Mouse (Mus musculus) hindbrain, embryonic 16.5 days (tissue): ENCODE data around the gene Xndc1. TPM values are rescaled to one million over a fixed set of nuclear protein-coding genes. Genes with fewer than 3 reads are reported as not detected.
"Not testable (repeated sequence)": the region's sequence is repeated elsewhere in the genome, so short reads cannot be mapped to it uniquely, and the experiment has no call there.

Source experiments
- ATAC-seq: fragments of 200-750 bp; cut with Nextera tagmentation; 2 replicates; pipeline ENCODE4 v1.8.0; 2017; ENCODE audit warnings: moderate TSS enrichment, moderate library complexity
- H3K27ac ChIP-seq: fragments of 300-500 bp; sonication (generic); 2 replicates; pipeline ENCODE4 v1.5.1; 2014; ENCODE audit warnings: low read depth, mild to moderate bottlenecking, control low read depth, low read length, moderate library complexity
- H3K27me3 ChIP-seq: fragments of 300-500 bp; sonication (generic); replicated peaks from 2 replicates; pipeline ENCODE4 v1.6.1; 2014; ENCODE audit warnings: low read length; ENCODE audit not compliant: control insufficient read depth, insufficient read depth
- H3K36me3 ChIP-seq: fragments of 300-500 bp; sonication (generic); 2 replicates; pipeline ENCODE4 v1.6.1; 2014; ENCODE audit warnings: mild to moderate bottlenecking, low read length, moderate library complexity, mixed read lengths; ENCODE audit not compliant: control insufficient read depth, insufficient read depth
- H3K4me1 ChIP-seq: fragments of 300-500 bp; sonication (generic); 2 replicates; pipeline ENCODE4 v1.6.1; 2014; ENCODE audit warnings: low read depth, low read length; ENCODE audit not compliant: control insufficient read depth, insufficient read depth
- H3K4me2 ChIP-seq: fragments of 300-500 bp; sonication (generic); 2 replicates; pipeline ENCODE4 v1.6.1; 2014; ENCODE audit warnings: mild to moderate bottlenecking, low read length, control low read depth, moderate library complexity
- H3K4me3 ChIP-seq: fragments of 300-500 bp; sonication (generic); 2 replicates; pipeline ENCODE4 v1.5.1; 2014; ENCODE audit warnings: mild to moderate bottlenecking, low read length, control low read depth, moderate library complexity
- H3K9ac ChIP-seq: fragments of 300-500 bp; sonication (generic); 2 replicates; pipeline ENCODE4 v1.6.1; 2014; ENCODE audit warnings: low read depth, mild to moderate bottlenecking, control low read depth, low read length, moderate library complexity
- H3K9me3 ChIP-seq: fragments of 300-500 bp; sonication (generic); 2 replicates; pipeline ENCODE4 v1.6.1; 2014; ENCODE audit warnings: mild to moderate bottlenecking, low read length, moderate library complexity; ENCODE audit not compliant: control insufficient read depth
- WGBS: fragments of 180-500 bp; shearing (Covaris S2); extraction: QIAGEN DNeasy Blood & Tissue Kit; methylation state at CpG from one replicate; pipeline ENCODE4 v1.1.7; 2014; 5-methylcytosine and 5-hydroxymethylcytosine counted together
- polyA plus RNA-seq: library from polyadenylated mRNA; unstranded; fragments of >200 nt; fragmentation: Nextera tagmentation; extraction: Ambion mirVana; gene quantifications from 2 replicates; pipeline ENCODE4 v1.2.1, GENCODE M21; 2015

The Xndc1 gene
- polyA plus RNA-seq: 24.6 and 26.9 TPM in 2 replicates

- Histone ChIP-seq H3K36me3 (no peaks in the 10 kb centered on the region), H3K4me1 (peaks cover 24% of the 10 kb centered on the region), H3K4me2 (peak within 1 kb of the TSS; percentile 82), H3K9me3 (no peaks in the 10 kb centered on the region), H3K4me3 (peak within 1 kb of the TSS; percentile 77), H3K27me3 (no peaks in the 10 kb centered on the region), H3K27ac (peak within 1 kb of the TSS; percentile 86), H3K9ac (peak within 1 kb of the TSS; percentile 82)
- WGBS: under 1% methylated on average over 56 of the region's 56 CpGs
- peak; percentile 100 for ATAC-seq
Measured at GRCm38 (mm10) chr7:102065046-102065891, at the start of gene Xndc1, which contains the start of the genes Rnf121 and Xntrpc. Gene Xndc1, plus strand, starts transcription at chr7:102065511. Gene Rnf121, minus strand, starts transcription at chr7:102065469. Gene Xntrpc, plus strand, starts transcription at chr7:102065713.

DNA sequence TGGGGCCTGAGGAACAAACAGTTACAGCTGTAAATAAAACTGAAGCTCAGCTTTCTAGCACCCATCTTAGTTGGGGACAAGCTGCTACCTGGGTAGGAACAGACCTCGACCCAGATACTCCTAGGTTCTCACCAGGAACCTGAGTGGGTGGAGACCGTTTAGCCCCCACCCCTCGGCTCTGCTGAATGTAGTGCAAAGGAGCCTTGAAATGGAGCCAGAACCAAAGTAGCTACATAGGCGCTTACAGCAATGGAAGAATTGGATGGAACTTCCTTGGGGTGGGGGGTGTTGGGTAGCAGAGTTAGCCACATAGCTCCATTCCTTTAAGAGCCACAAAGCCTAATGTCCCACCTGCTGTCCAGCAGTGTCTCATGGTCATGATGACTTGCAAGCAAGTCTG lies 48.4 kb upstream of the Xndc1 start:
- no peak for ATAC-seq

GRCm38 (mm10) chr7:102017452-102017851 lies 47.9 kb upstream of the Xndc1 start:
- Histone ChIP-seq H3K4me1 (no peaks in the 10 kb centered on the region), H3K4me3 (no peak overlapping the region), H3K27ac (no peak overlapping the region), H3K36me3 (peaks cover 52% of the 10 kb centered on the region), H3K27me3 (no peaks in the 10 kb centered on the region), H3K9me3 (no peaks in the 10 kb centered on the region), H3K9ac (no peak overlapping the region), H3K4me2 (no peak overlapping the region)
- ATAC-seq: no peak
- 90% methylated on average over 5 of the region's 5 CpGs for WGBS

More for the DNA sequence above, 48.4 kb upstream of the Xndc1 start:
- Histone ChIP-seq H3K9ac (no peak overlapping the region), H3K4me2 (no peak overlapping the region), H3K4me1 (no peaks in the 10 kb centered on the region), H3K27me3 (no peaks in the 10 kb centered on the region), H3K36me3 (peaks cover 54% of the 10 kb centered on the region), H3K4me3 (no peak overlapping the region), H3K27ac (no peak overlapping the region), H3K9me3 (no peaks in the 10 kb centered on the region)
- 90% methylated on average over 4 of the region's 4 CpGs for WGBS

GRCm38 (mm10) chr7:102018034-102018433 lies 47.3 kb upstream of the Xndc1 start:
- no peak for ATAC-seq
- no peaks in the 10 kb centered on the region for H3K27me3 ChIP-seq

DNA sequence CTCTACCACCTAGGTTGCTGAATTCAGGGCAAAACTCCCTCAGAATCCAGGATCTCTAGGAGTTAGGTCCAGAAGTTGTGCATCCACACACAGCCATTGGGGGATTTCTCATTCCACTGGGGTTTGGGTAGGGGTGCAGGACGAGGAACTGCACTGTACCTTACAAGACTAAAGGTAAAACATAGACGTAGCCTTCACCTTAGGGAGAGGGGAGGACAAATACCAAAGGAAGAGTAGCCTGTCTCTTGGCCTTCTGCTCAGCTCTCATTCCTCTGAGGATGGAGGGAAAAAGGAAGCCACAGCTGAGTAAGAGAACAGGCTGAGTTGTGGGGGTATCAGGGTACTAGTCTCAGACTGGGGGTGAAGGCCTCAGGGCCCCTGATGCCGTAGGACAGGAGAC lies 46.7 kb upstream of the Xndc1 start, which contains the start of gene Il18bp:
TSS of gene Il18bp (minus strand) at position 101 of the 400 bp plus-strand sequence.
- no peak within 1 kb of the TSS for H3K4me3 ChIP-seq
- peaks cover 52% of the 10 kb centered on the region for H3K36me3 ChIP-seq
- ATAC-seq: no peak
- no peak within 1 kb of the TSS for H3K27ac ChIP-seq
- H3K27me3 ChIP-seq: no peaks in the 10 kb centered on the region
- H3K4me1 ChIP-seq: no peaks in the 10 kb centered on the region
- 90% methylated on average over 3 of the region's 3 CpGs for WGBS
- no peak within 1 kb of the TSS for H3K9ac ChIP-seq
- H3K4me2 ChIP-seq: no peak within 1 kb of the TSS
- no peaks in the 10 kb centered on the region for H3K9me3 ChIP-seq

More at GRCm38 (mm10) chr7:102018034-102018433, 47.3 kb upstream of the Xndc1 start:
- peaks cover 53% of the 10 kb centered on the region for H3K36me3 ChIP-seq
- no peak overlapping the region for H3K9ac ChIP-seq
- no peak overlapping the region for H3K27ac ChIP-seq
- no peaks in the 10 kb centered on the region for H3K4me1 ChIP-seq
- H3K4me3 ChIP-seq: no peak overlapping the region
- 86% methylated on average over 7 of the region's 7 CpGs for WGBS
- no peaks in the 10 kb centered on the region for H3K9me3 ChIP-seq
- no peak overlapping the region for H3K4me2 ChIP-seq

- no peak for ATAC-seq
- Histone ChIP-seq H3K4me2 (no peak overlapping the region), H3K4me1 (no peaks in the 10 kb centered on the region), H3K9ac (no peak overlapping the region), H3K4me3 (no peak overlapping the region), H3K9me3 (no peaks in the 10 kb centered on the region), H3K36me3 (peaks cover 47% of the 10 kb centered on the region), H3K27ac (no peak overlapping the region), H3K27me3 (no peaks in the 10 kb centered on the region)
- WGBS: 71% methylated on average over 3 of the region's 3 CpGs
Measured at GRCm38 (mm10) chr7:102019362-102019761, 45.9 kb upstream of the Xndc1 start.

DNA sequence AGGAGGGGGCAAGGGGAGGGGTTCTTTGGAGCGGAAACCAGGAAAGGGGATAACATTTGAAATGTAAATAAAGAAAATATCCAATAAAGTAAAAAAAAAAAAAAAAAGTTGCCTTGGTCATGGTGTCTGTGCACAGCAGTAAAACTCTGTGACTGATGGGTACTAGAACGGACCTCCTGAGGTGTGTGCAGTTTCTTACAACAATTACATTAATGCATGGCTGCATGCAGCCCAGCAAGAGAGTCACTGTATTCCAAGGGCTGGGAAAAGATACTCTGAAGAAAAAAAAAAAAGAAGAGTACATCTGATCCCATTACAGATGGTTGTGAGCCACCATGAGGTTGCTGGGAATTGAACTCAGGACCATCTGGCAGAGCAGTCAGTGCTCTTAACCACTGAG lies 44.4 kb upstream of the Xndc1 start:
- H3K27me3 ChIP-seq, ATAC-seq, H3K4me1 ChIP-seq, H3K27ac ChIP-seq, H3K9ac ChIP-seq, H3K4me3 ChIP-seq, H3K4me2 ChIP-seq, H3K9me3 ChIP-seq: not testable (repeated sequence)
- peaks cover 35% of the 10 kb centered on the region for H3K36me3 ChIP-seq
- 82% methylated on average over 2 of the region's 2 CpGs for WGBS

GRCm38 (mm10) chr7:102023821-102024220 lies 41.5 kb upstream of the Xndc1 start:
- peaks cover 33% of the 10 kb centered on the region for H3K36me3 ChIP-seq
- ATAC-seq: no peak
- H3K9me3 ChIP-seq: no peaks in the 10 kb centered on the region
- H3K27me3 ChIP-seq: no peaks in the 10 kb centered on the region
- no peak overlapping the region for H3K4me2 ChIP-seq
- WGBS: 96% methylated on average over 9 of the region's 9 CpGs
- H3K4me3 ChIP-seq: no peak overlapping the region
- no peak overlapping the region for H3K9ac ChIP-seq
- H3K27ac ChIP-seq: no peak overlapping the region
- no peaks in the 10 kb centered on the region for H3K4me1 ChIP-seq
